Mouse (Mus musculus) ES-Bruce4 (cell line): ENCODE measurements at regions not wholly inside any gene's neighbourhood (a gene's known extent, or its start where the extent isn't known, plus 50 kb on each side); places are given as distances from the start of the nearest gene placed in this dataset.

Experiments
- H3K27ac ChIP-seq: 2 replicates; pipeline ENCODE4 v1.5.1; 2012; ENCODE audit warnings: low read length, inconsistent platforms; ENCODE audit not compliant: insufficient read depth
- H3K27me3 ChIP-seq: 2 replicates; pipeline ENCODE4 v1.6.1; 2012; ENCODE audit warnings: mild to moderate bottlenecking, low read length, inconsistent platforms; ENCODE audit not compliant: control insufficient read depth, poor library complexity, insufficient read depth, severe bottlenecking
- H3K36me3 ChIP-seq: 2 replicates; pipeline ENCODE4 v1.6.1; 2012; ENCODE audit warnings: inconsistent platforms, mild to moderate bottlenecking, low read length, moderate library complexity; ENCODE audit not compliant: control insufficient read depth, poor library complexity, insufficient read depth, severe bottlenecking
- H3K4me1 ChIP-seq: one replicate; pipeline ENCODE4 v1.8.1; 2011; ENCODE audit warnings: low read length; ENCODE audit not compliant: control insufficient read depth, insufficient read depth
- H3K4me3 ChIP-seq: 2 replicates; pipeline ENCODE4 v1.5.1; 2011; ENCODE audit warnings: low read depth, mild to moderate bottlenecking, low read length
- H3K9ac ChIP-seq: 2 replicates; pipeline ENCODE4 v1.6.1; 2012; ENCODE audit warnings: low read depth, mild to moderate bottlenecking, inconsistent platforms; ENCODE audit not compliant: poor library complexity, severe bottlenecking
- H3K9me3 ChIP-seq: replicated peaks from 2 replicates; pipeline ENCODE4 v1.6.1; 2012; ENCODE audit warnings: mild to moderate bottlenecking, low read length, inconsistent platforms; ENCODE audit not compliant: control insufficient read depth, poor library complexity, insufficient read depth, severe bottlenecking
- CTCF ChIP-seq: IDR thresholded peaks from one replicate; pipeline ENCODE4 v1.8.1; 2011; ENCODE audit warnings: low read depth, low read length
- EP300 ChIP-seq: IDR thresholded peaks from 2 replicates; pipeline ENCODE4 v1.6.1; 2011; ENCODE audit warnings: low read depth, low read length; ENCODE audit not compliant: insufficient read depth
- POLR2A ChIP-seq: IDR thresholded peaks from one replicate; pipeline ENCODE4 v1.8.1; 2011; ENCODE audit warnings: low read length; ENCODE audit not compliant: insufficient read depth

DNA sequence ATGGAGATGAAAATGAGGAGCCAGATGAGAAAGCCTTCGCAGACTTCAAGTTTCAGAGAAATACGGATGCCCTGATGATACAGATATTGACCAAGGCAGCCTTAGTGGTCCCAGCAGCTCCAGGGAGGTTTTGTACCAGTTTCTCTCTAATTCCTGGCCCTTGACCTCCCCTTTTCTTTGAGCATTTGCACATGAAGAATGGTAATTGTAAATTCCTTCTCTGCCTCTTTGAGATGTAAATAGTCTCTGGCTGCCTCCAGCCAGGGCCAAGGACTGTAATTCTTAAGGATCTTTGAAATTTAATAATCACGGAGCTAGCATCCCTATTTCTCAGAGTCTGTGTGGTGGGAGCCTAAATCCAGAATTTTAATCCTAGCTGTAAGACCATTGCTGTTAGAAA is 78.0 kb upstream of the Gm6793 start:
- H3K36me3 ChIP-seq, result no peaks in the 10 kb centered on the region
- H3K4me3 ChIP-seq, result no peak overlapping the region
- TF ChIP-seq EP300, result no peak
- no peak for TF ChIP-seq POLR2A
- TF ChIP-seq CTCF, result no peak
- H3K4me1 ChIP-seq, result no peaks in the 10 kb centered on the region
- no peaks in the 10 kb centered on the region for H3K9me3 ChIP-seq
- H3K9ac ChIP-seq, result no peak overlapping the region
- no peaks in the 10 kb centered on the region for H3K27me3 ChIP-seq
- H3K27ac ChIP-seq, result no peak overlapping the region

DNA sequence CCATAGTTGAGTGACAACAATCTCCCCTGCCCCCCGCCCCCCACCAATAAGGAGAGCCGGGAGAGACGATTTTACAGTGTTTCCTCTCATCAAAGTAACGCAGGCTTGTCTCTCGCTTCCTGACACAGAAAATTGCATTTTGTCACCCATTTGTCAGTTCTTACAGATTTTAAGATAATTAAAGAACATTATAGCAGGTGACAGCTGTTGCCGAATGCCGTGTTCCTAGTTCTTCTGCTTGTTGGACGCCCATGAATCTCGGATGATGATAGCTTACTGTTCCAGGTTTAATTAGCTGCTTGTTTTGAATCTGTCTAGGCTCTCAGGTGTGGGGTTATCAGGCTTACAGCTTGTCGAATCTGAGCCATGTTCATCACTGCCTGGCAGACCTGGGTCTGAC is 63.8 kb upstream of the Gm6793 start:
- Histone ChIP-seq H3K36me3 (no peaks in the 10 kb centered on the region), H3K27me3 (no peaks in the 10 kb centered on the region), H3K4me3 (no peak overlapping the region), H3K4me1 (no peaks in the 10 kb centered on the region), H3K9me3 (no peaks in the 10 kb centered on the region), H3K9ac (no peak overlapping the region), H3K27ac (no peak overlapping the region)
- no peak for TF ChIP-seq POLR2A
- no peak for TF ChIP-seq CTCF
- TF ChIP-seq EP300, result no peak

DNA sequence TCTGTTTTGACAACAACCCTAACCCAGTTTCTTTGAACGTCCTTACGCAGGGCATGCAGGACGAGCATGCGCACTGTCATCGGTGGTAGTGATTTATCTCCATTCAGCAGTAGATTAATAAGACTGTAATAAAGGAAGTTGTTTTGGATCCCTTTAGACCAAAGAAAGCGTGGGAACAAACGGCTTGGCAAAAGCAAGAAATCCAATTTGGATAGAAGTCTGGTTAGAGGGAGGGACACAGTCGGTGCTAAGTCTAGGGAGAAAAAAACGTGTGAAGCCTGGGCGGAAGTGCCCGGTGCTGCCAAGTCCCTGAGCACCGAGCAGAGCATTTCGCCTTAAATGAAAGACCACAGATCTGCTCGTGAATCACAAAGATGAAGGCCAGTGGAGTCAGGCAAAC is 57.4 kb upstream of the Gm6793 start:
- no peak overlapping the region for H3K27ac ChIP-seq
- H3K4me3 ChIP-seq, result no peak overlapping the region
- no peaks in the 10 kb centered on the region for H3K36me3 ChIP-seq
- no peaks in the 10 kb centered on the region for H3K27me3 ChIP-seq
- TF ChIP-seq POLR2A (no peak), EP300 (no peak), CTCF (no peak)
- H3K9ac ChIP-seq, result no peak overlapping the region
- no peaks in the 10 kb centered on the region for H3K9me3 ChIP-seq
- no peaks in the 10 kb centered on the region for H3K4me1 ChIP-seq

DNA sequence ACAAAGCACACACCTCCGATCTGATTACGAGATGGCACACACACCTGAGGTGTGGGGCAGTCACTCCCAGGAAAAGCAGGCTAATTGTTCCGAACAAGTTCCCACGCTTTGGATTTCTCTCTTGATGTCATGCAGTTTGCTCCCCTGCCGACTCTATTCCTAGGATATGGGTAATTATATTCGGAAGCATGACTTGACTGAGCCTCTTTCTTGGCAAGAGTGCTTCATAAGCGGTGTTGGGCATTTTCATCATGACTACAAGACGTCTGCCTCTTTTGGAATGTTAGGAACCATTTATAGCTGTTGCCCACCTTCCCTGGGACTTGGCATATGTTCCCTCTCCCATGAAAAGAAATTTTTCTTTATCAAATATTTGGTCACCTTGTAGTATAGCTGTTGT is 55.4 kb upstream of the Gm6793 start:
- no peak overlapping the region for H3K9ac ChIP-seq
- no peaks in the 10 kb centered on the region for H3K27me3 ChIP-seq
- H3K4me3 ChIP-seq, result no peak overlapping the region
- no peak overlapping the region for H3K27ac ChIP-seq
- no peaks in the 10 kb centered on the region for H3K36me3 ChIP-seq
- TF ChIP-seq CTCF (no peak), POLR2A (no peak), EP300 (no peak)
- no peaks in the 10 kb centered on the region for H3K9me3 ChIP-seq
- no peaks in the 10 kb centered on the region for H3K4me1 ChIP-seq
